15 mouse cellular contexts compared by ENCODE assay signal in the genomic region with DNA sequence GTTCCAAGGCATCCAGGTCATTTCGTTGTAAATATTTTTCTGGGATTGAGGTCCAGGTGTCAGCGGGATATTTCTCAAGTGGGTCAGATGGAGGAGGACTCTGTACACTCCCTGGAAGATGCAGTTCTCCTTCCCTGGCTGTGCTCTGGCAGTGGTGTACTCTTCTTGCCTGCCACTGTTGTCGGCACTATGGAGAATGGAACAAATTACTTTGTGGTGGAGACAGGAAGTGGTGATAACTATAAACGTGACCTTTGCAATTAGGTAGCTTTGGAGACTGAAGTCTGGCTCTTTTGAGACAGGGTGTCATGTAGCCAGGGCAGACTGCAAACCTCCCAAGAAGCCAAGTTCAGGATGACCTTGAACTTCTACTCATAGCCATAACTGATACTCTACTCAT. TPM values are rescaled to one million over a fixed set of nuclear protein-coding genes. Genes with fewer than 3 reads are reported as not detected.
DNase-seq lines count a peak whose midpoint lies in the region; ATAC-seq lines count a peak whose summit lies in the region.
"Had no signal": no experiment of that assay in that cellular context is flagged by ENCODE, and none has a peak within 500 bp of the region (broad histone marks: within the 10 kb centered on the region; RNA-seq: fewer than 3 reads in every experiment).

No protein-coding gene starts in this region.

- H3K9me3 ChIP-seq in embryonic facial prominence, embryonic 11.5 days (replicated peaks; ENCODE audit: control insufficient read depth, low read length): no peaks in the 10 kb centered on the region
- no peaks in the 10 kb centered on the region for H3K9me3 ChIP-seq in embryonic facial prominence, embryonic 10.5 days
- H3K9me3 ChIP-seq in embryonic facial prominence, embryonic 12.5 days: no peaks in the 10 kb centered on the region
- H3K9me3 ChIP-seq: hindbrain, embryonic 10.5 days had no signal

- H3K36me3 ChIP-seq in embryonic facial prominence, embryonic 11.5 days (replicated peaks; ENCODE audit: control insufficient read depth, insufficient read depth, low read depth, low read length): no peaks in the 10 kb centered on the region
- peaks cover 12% of the 10 kb centered on the region for H3K36me3 ChIP-seq in embryonic facial prominence, embryonic 10.5 days (replicated peaks)
- H3K36me3 ChIP-seq in embryonic facial prominence, embryonic 12.5 days: no peaks in the 10 kb centered on the region
- H3K36me3 ChIP-seq: hindbrain, embryonic 10.5 days had no signal

- 64% methylated on average over 4 of the region's 4 CpGs for WGBS in embryonic facial prominence, embryonic 11.5 days
- WGBS in embryonic facial prominence, embryonic 10.5 days: 62% methylated on average over 4 of the region's 4 CpGs
- WGBS in embryonic facial prominence, embryonic 12.5 days: 60% methylated on average over 4 of the region's 4 CpGs

- H3K27ac ChIP-seq in embryonic facial prominence, embryonic 11.5 days (replicated peaks; ENCODE audit: low read depth, low read length): no peak overlapping the region
- H3K27ac ChIP-seq in embryonic facial prominence, embryonic 10.5 days (replicated peaks): no peak overlapping the region
- H3K27ac ChIP-seq in embryonic facial prominence, embryonic 12.5 days: 0 out of 2 replicates have a peak overlapping the region, but pooled peaks have one; percentile 46
- H3K27ac ChIP-seq: hindbrain, embryonic 10.5 days; liver, embryonic 14.5 days had no signal

- H3K4me2 ChIP-seq in embryonic facial prominence, embryonic 11.5 days (ENCODE audit: low read depth, low read length): no peak overlapping the region
- no peak overlapping the region for H3K4me2 ChIP-seq in embryonic facial prominence, embryonic 12.5 days (replicated peaks)

- H3K27me3 ChIP-seq in embryonic facial prominence, embryonic 11.5 days (ENCODE audit: control insufficient read depth, insufficient read depth, low read length): no peaks in the 10 kb centered on the region
- peaks cover 81% of the 10 kb centered on the region for H3K27me3 ChIP-seq in embryonic facial prominence, embryonic 10.5 days (replicated peaks; ENCODE audit: low read depth, poor library complexity, severe bottlenecking)
- H3K27me3 ChIP-seq in embryonic facial prominence, embryonic 12.5 days: 0 out of 2 replicates have a peak, but pooled peaks cover 3% of the 10 kb centered on the region

- ATAC-seq in embryonic facial prominence, embryonic 11.5 days (replicated peaks; ENCODE audit: insufficient number of reproducible peaks, low FRiP score, low TSS enrichment, low read depth): peak; percentile 65; the same call in 1 of the 2 replicates
- ATAC-seq in embryonic facial prominence, embryonic 12.5 days (ENCODE audit: insufficient number of reproducible peaks, insufficient read depth, low FRiP score, low TSS enrichment): no peak
- peak; percentile 68 for ATAC-seq in megakaryocyte progenitor cell, adult 5-6 weeks (replicated peaks; ENCODE audit: poor library complexity)
- ATAC-seq: forebrain, postnatal 0 days had no signal

- H3K9ac ChIP-seq in embryonic facial prominence, embryonic 11.5 days (replicated peaks; ENCODE audit: low read length): no peak overlapping the region
- no peak overlapping the region for H3K9ac ChIP-seq in embryonic facial prominence, embryonic 12.5 days
- H3K9ac ChIP-seq: forebrain, postnatal 0 days; liver, embryonic 14.5 days had no signal

- DNase-seq in embryonic facial prominence, embryonic 11.5 days (ENCODE audit: low spot score): peak; percentile 8
- DNase-seq in embryonic facial prominence, embryonic 10.5 days (ENCODE audit: low spot score): no peak
- DNase-seq in CD4-positive helper T cell, adult 2 months (ENCODE audit: low read depth, low spot score): peak; percentile 63
- DNase-seq in kidney, postnatal 4 days: no peak
- DNase-seq in frontal cortex, adult 2 months (ENCODE audit: extremely low spot score in 1 of 2, low spot score in 1 of 2): no peak
- DNase-seq in ovary, postnatal 36 days (ENCODE audit: low spot score): no peak
- DNase-seq: B cell, adult 2 months; cerebellum, adult 11-12 months; forebrain, postnatal 0 days; left cerebral cortex, postnatal 4 days; thymus, postnatal 25 days had no signal

- H3K4me1 ChIP-seq in embryonic facial prominence, embryonic 11.5 days (ENCODE audit: control insufficient read depth, insufficient read depth, low read length): no peaks in the 10 kb centered on the region
- H3K4me1 ChIP-seq in embryonic facial prominence, embryonic 10.5 days: peaks cover 3% of the 10 kb centered on the region; the same call in 1 of the 2 replicates
- no peaks in the 10 kb centered on the region for H3K4me1 ChIP-seq in embryonic facial prominence, embryonic 12.5 days

- no peak overlapping the region for H3K4me3 ChIP-seq in embryonic facial prominence, embryonic 11.5 days (ENCODE audit: low read depth, low read length)
- no peak overlapping the region for H3K4me3 ChIP-seq in embryonic facial prominence, embryonic 10.5 days
- H3K4me3 ChIP-seq in embryonic facial prominence, embryonic 12.5 days: no peak overlapping the region
- H3K4me3 ChIP-seq: hindbrain, embryonic 10.5 days had no signal

RNA-seq across cellular contexts. Expression of a gene that starts 55.9 kb away (rescaled TPM):
- polyA plus RNA-seq in embryonic facial prominence, embryonic 11.5 days (2014; fragmentation: Nextera tagmentation; extraction: Ambion mirVana): 41.1 and 42.3 TPM in 2 replicates
- polyA plus RNA-seq in embryonic facial prominence, embryonic 10.5 days (2016; fragmentation: Nextera tagmentation; extraction: Ambion mirVana): 72.9 and 77.6 TPM in 2 replicates
- 79.5 and 84.0 TPM in 2 replicates for polyA plus RNA-seq in embryonic facial prominence, embryonic 12.5 days (2016; fragmentation: Nextera tagmentation; extraction: Ambion mirVana)
- 27.4 and 33.6 TPM in 2 replicates for total RNA-seq in megakaryocyte progenitor cell, adult 5-6 weeks (2015)
- total RNA-seq in megakaryocyte progenitor cell, adult 5-6 weeks (2017): 46.5 and 48.3 TPM in 2 replicates
- 13.9 and 15.6 TPM in 2 replicates for polyA plus RNA-seq in frontal cortex, adult 2 months (2012; rRNA removed)

Comparison
In these comparisons a context has a peak if more than half of its experiments do, and no peak if none do; other contexts are left out.
1. DNase-seq: peak in embryonic facial prominence, embryonic 11.5 days (single experiment) and CD4-positive helper T cell, adult 2 months (single experiment); none in embryonic facial prominence, embryonic 10.5 days (single experiment), kidney, postnatal 4 days (0 of 2), frontal cortex, adult 2 months (0 of 2) and ovary, postnatal 36 days (single experiment).